Mouse (Mus musculus): Measurements from ENCODE around the gene Nfasc. TPM values are rescaled to one million over a fixed set of nuclear protein-coding genes. Genes with fewer than 3 reads are reported as not detected.

Gene Nfasc
- polyA plus RNA-seq (2014; fragmentation: Nextera tagmentation; extraction: Ambion mirVana) = 5.6 and 6.9 TPM in 2 replicates

- WGBS = 4% methylated on average over 50 of the region's 51 CpGs
- peak within 1 kb of the TSS; percentile 22 for H3K9ac ChIP-seq (ENCODE audit: low read length)
- H3K27ac ChIP-seq (ENCODE audit: low read depth) = no peak within 1 kb of the TSS
- H3K4me3 ChIP-seq (ENCODE audit: low read depth, low read length) = peak within 1 kb of the TSS; percentile 33
- H3K4me2 ChIP-seq (ENCODE audit: low read length) = peak within 1 kb of the TSS; percentile 61
- H3K27me3 ChIP-seq (replicated peaks; ENCODE audit: control insufficient read depth, insufficient read depth, low read length) = peaks cover 55% of the 10 kb centered on the region
- H3K4me1 ChIP-seq (replicated peaks; ENCODE audit: control insufficient read depth, insufficient read depth, low read length) = no peaks in the 10 kb centered on the region
- ATAC-seq (replicated peaks; ENCODE audit: low FRiP score, low TSS enrichment, low read depth) (peak; percentile 59), DNase-seq (ENCODE audit: low spot score) (peak; percentile 85)
- H3K9me3 ChIP-seq (ENCODE audit: control insufficient read depth, low read length) = no peaks in the 10 kb centered on the region
- H3K36me3 ChIP-seq (ENCODE audit: control insufficient read depth, insufficient read depth, low read length) = no peaks in the 10 kb centered on the region
These were observed at the start of gene Nfasc for GRCm38 (mm10) chr1:132741175-132741997. Nfasc (minus strand) TSS chr1:132741797.

DNA sequence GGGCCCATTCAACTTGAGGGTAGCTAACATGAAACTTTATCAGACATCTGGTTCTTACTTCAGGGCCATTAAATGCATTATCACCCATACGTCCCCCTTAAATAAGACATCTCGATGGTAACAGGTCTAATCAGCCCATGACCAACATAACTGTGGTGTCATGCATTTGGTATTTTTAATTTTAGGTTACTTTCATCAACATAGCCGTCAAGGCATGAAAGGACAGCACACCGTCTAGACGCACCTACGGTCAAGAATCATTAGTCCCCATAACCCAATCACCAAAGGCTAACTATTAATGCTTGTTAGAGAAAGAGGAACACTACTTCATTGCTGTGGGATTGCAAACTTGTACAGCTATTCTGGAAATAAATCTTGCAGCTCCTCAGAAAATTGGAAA, 49.5 kb upstream of the Nfasc start:
- WGBS = 90% methylated on average over 6 of the region's 6 CpGs
- H3K36me3 ChIP-seq (ENCODE audit: control insufficient read depth, insufficient read depth, low read length) = no peaks in the 10 kb centered on the region
- no peak for ATAC-seq (replicated peaks; ENCODE audit: low FRiP score, low TSS enrichment, low read depth)
- no peak overlapping the region for H3K9ac ChIP-seq (ENCODE audit: low read length)
- H3K4me3 ChIP-seq (ENCODE audit: low read depth, low read length) = no peak overlapping the region
- no peak overlapping the region for H3K4me2 ChIP-seq (ENCODE audit: low read length)
- H3K4me1 ChIP-seq (replicated peaks; ENCODE audit: control insufficient read depth, insufficient read depth, low read length) = no peaks in the 10 kb centered on the region
- H3K27ac ChIP-seq (ENCODE audit: low read depth) = no peak overlapping the region
- DNase-seq (ENCODE audit: low spot score) = no peak
- H3K27me3 ChIP-seq (replicated peaks; ENCODE audit: control insufficient read depth, insufficient read depth, low read length) = no peaks in the 10 kb centered on the region
- H3K9me3 ChIP-seq (ENCODE audit: control insufficient read depth, low read length) = no peaks in the 10 kb centered on the region

GRCm38 (mm10) chr1:132786866-132787265, 45.3 kb upstream of the Nfasc start:
- 75% methylated on average over 5 of the region's 5 CpGs for WGBS
- H3K27ac ChIP-seq (ENCODE audit: low read depth) = no peak overlapping the region
- H3K36me3 ChIP-seq (ENCODE audit: control insufficient read depth, insufficient read depth, low read length) = no peaks in the 10 kb centered on the region
- H3K27me3 ChIP-seq (replicated peaks; ENCODE audit: control insufficient read depth, insufficient read depth, low read length) = no peaks in the 10 kb centered on the region
- H3K4me3 ChIP-seq (ENCODE audit: low read depth, low read length) = no peak overlapping the region
- no peak for ATAC-seq (replicated peaks; ENCODE audit: low FRiP score, low TSS enrichment, low read depth)
- no peak overlapping the region for H3K9ac ChIP-seq (ENCODE audit: low read length)
- no peaks in the 10 kb centered on the region for H3K4me1 ChIP-seq (replicated peaks; ENCODE audit: control insufficient read depth, insufficient read depth, low read length)
- no peak for DNase-seq (ENCODE audit: low spot score)
- no peaks in the 10 kb centered on the region for H3K9me3 ChIP-seq (ENCODE audit: control insufficient read depth, low read length)
- no peak overlapping the region for H3K4me2 ChIP-seq (ENCODE audit: low read length)

DNA sequence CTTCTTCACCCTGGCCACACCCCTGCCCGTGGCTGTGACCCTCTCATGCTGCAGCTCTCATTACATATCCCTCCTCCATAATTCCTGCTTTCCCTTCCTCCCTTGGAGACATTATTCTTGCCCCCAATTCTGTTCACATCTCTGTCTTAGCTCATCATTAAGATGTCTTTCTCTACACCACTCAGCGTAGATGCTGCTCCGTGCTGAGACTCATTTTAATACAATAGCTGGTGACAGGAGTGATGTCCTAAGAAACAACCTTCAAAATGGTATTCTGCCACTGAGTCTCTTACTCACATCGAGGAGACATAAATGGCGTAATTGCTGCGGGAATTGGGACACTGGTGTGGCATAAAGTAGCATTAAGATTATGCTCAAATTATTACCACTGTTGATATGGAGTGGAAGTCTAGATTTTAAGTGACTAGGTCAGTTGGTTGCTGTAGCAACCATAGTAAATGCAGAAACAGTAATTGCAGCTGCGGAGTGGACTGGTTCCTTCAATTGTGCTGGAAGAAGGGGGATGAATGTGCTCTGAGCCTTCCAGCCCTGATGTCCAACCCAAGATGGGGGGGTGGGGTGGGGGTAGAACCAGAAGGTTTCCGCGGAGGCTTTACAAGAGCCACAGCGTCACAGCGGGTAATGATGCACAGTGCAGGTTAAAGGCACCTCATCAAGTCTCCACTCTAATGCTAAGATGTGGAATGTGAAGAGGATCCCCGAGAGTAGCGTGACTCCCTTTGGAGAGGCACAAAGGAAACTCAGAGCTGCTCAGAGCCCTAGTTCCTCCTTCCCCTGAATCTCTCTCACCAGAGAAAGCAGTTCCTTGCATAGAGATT, 40.2 kb upstream of the Nfasc start:
- ATAC-seq (replicated peaks; ENCODE audit: low FRiP score, low TSS enrichment, low read depth) = no peak
- 77% methylated on average over 13 of the region's 13 CpGs for WGBS
- H3K4me2 ChIP-seq (ENCODE audit: low read length) = no peak overlapping the region
- no peaks in the 10 kb centered on the region for H3K36me3 ChIP-seq (ENCODE audit: control insufficient read depth, insufficient read depth, low read length)
- no peaks in the 10 kb centered on the region for H3K27me3 ChIP-seq (replicated peaks; ENCODE audit: control insufficient read depth, insufficient read depth, low read length)
- no peaks in the 10 kb centered on the region for H3K9me3 ChIP-seq (ENCODE audit: control insufficient read depth, low read length)
- no peak for DNase-seq (ENCODE audit: low spot score)
- no peak overlapping the region for H3K4me3 ChIP-seq (ENCODE audit: low read depth, low read length)
- no peaks in the 10 kb centered on the region for H3K4me1 ChIP-seq (replicated peaks; ENCODE audit: control insufficient read depth, insufficient read depth, low read length)
- H3K27ac ChIP-seq (ENCODE audit: low read depth) = no peak overlapping the region
- H3K9ac ChIP-seq (ENCODE audit: low read length) = no peak overlapping the region

GRCm38 (mm10) chr1:132780961-132781360, 39.4 kb upstream of the Nfasc start:
- Histone ChIP-seq H3K4me3 (ENCODE audit: low read depth, low read length) (no peak overlapping the region), H3K27me3 (replicated peaks; ENCODE audit: control insufficient read depth, insufficient read depth, low read length) (no peaks in the 10 kb centered on the region), H3K36me3 (ENCODE audit: control insufficient read depth, insufficient read depth, low read length) (no peaks in the 10 kb centered on the region), H3K4me1 (replicated peaks; ENCODE audit: control insufficient read depth, insufficient read depth, low read length) (no peaks in the 10 kb centered on the region), H3K9ac (ENCODE audit: low read length) (no peak overlapping the region), H3K9me3 (ENCODE audit: control insufficient read depth, low read length) (no peaks in the 10 kb centered on the region), H3K4me2 (ENCODE audit: low read length) (no peak overlapping the region), H3K27ac (ENCODE audit: low read depth) (no peak overlapping the region)
- no peak for DNase-seq (ENCODE audit: low spot score)
- 79% methylated on average over 5 of the region's 5 CpGs for WGBS
- no peak for ATAC-seq (replicated peaks; ENCODE audit: low FRiP score, low TSS enrichment, low read depth)

GRCm38 (mm10) chr1:132780254-132780653, 38.7 kb upstream of the Nfasc start:
- Histone ChIP-seq H3K27ac (ENCODE audit: low read depth) (no peak overlapping the region), H3K36me3 (ENCODE audit: control insufficient read depth, insufficient read depth, low read length) (no peaks in the 10 kb centered on the region), H3K27me3 (replicated peaks; ENCODE audit: control insufficient read depth, insufficient read depth, low read length) (no peaks in the 10 kb centered on the region), H3K4me1 (replicated peaks; ENCODE audit: control insufficient read depth, insufficient read depth, low read length) (no peaks in the 10 kb centered on the region), H3K4me2 (ENCODE audit: low read length) (no peak overlapping the region), H3K9ac (ENCODE audit: low read length) (no peak overlapping the region), H3K4me3 (ENCODE audit: low read depth, low read length) (no peak overlapping the region), H3K9me3 (ENCODE audit: control insufficient read depth, low read length) (no peaks in the 10 kb centered on the region)
- ATAC-seq (replicated peaks; ENCODE audit: low FRiP score, low TSS enrichment, low read depth) = no peak
- DNase-seq (ENCODE audit: low spot score) = no peak
- 71% methylated on average over 1 of the region's 1 CpGs for WGBS

DNA sequence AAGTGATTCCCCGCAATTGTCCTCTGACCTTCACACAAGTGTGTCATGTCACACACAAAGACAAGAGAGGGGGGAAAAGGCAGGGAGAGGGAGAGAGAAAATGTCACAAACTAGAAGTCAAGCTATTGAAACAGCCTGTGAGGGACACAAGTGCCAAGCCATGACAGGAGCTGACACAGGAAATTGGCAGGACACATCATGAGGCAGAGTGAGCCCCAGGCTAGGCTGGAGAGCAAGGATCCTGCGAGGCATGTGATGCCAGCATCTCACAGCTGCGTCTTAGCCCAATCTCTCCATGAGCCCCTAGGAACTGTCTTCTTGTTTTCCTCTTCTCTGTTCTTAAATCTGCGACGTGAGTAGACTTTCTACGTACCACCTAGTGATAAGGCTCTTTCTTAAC, 33.4 kb upstream of the Nfasc start:
- no peaks in the 10 kb centered on the region for H3K27me3 ChIP-seq (replicated peaks; ENCODE audit: control insufficient read depth, insufficient read depth, low read length)
- WGBS = 87% methylated on average over 6 of the region's 6 CpGs
- no peak for DNase-seq (ENCODE audit: low spot score)

GRCm38 (mm10) chr1:132771377-132771776, 29.8 kb upstream of the Nfasc start:
- Histone ChIP-seq H3K4me1 (replicated peaks; ENCODE audit: control insufficient read depth, insufficient read depth, low read length) (0 out of 2 replicates have a peak, but pooled peaks cover under 1% of the 10 kb centered on the region), H3K9me3 (ENCODE audit: control insufficient read depth, low read length) (no peaks in the 10 kb centered on the region), H3K36me3 (ENCODE audit: control insufficient read depth, insufficient read depth, low read length) (no peaks in the 10 kb centered on the region), H3K27me3 (replicated peaks; ENCODE audit: control insufficient read depth, insufficient read depth, low read length) (no peaks in the 10 kb centered on the region), H3K4me2 (ENCODE audit: low read length) (no peak overlapping the region), H3K4me3 (ENCODE audit: low read depth, low read length) (no peak overlapping the region), H3K27ac (ENCODE audit: low read depth) (no peak overlapping the region), H3K9ac (ENCODE audit: low read length) (no peak overlapping the region)
- ATAC-seq (replicated peaks; ENCODE audit: low FRiP score, low TSS enrichment, low read depth) = no peak
- peak; percentile 70 for DNase-seq (ENCODE audit: low spot score)
- 28% methylated on average over 5 of the region's 5 CpGs for WGBS

More for the DNA sequence above, 33.4 kb upstream of the Nfasc start:
- H3K9me3 ChIP-seq (ENCODE audit: control insufficient read depth, low read length) = no peaks in the 10 kb centered on the region
- H3K4me1 ChIP-seq (replicated peaks; ENCODE audit: control insufficient read depth, insufficient read depth, low read length) = no peaks in the 10 kb centered on the region
- H3K9ac ChIP-seq (ENCODE audit: low read length) = no peak overlapping the region
- no peak overlapping the region for H3K4me3 ChIP-seq (ENCODE audit: low read depth, low read length)
- no peak for ATAC-seq (replicated peaks; ENCODE audit: low FRiP score, low TSS enrichment, low read depth)
- H3K27ac ChIP-seq (ENCODE audit: low read depth) = no peak overlapping the region
- no peak overlapping the region for H3K4me2 ChIP-seq (ENCODE audit: low read length)
- no peaks in the 10 kb centered on the region for H3K36me3 ChIP-seq (ENCODE audit: control insufficient read depth, insufficient read depth, low read length)
